Mouse (Mus musculus) bone marrow, adult 2 months (tissue): Measurements from ENCODE around the gene Lrp10.

Source experiments
- CTCF ChIP-seq: fragments of 200-500 bp; IDR thresholded peaks from 2 replicates; pipeline ENCODE4 v1.5.1; 2011; ENCODE audit warnings: low read length, control low read depth; ENCODE audit not compliant: control insufficient read depth, insufficient read depth
- POLR2A ChIP-seq: fragments of 200-500 bp; IDR thresholded peaks from 2 replicates; pipeline ENCODE4 v1.6.1; 2011; ENCODE audit warnings: low read depth, mild to moderate bottlenecking, control low read depth, low read length, borderline replicate concordance; ENCODE audit not compliant: control insufficient read depth

DNA sequence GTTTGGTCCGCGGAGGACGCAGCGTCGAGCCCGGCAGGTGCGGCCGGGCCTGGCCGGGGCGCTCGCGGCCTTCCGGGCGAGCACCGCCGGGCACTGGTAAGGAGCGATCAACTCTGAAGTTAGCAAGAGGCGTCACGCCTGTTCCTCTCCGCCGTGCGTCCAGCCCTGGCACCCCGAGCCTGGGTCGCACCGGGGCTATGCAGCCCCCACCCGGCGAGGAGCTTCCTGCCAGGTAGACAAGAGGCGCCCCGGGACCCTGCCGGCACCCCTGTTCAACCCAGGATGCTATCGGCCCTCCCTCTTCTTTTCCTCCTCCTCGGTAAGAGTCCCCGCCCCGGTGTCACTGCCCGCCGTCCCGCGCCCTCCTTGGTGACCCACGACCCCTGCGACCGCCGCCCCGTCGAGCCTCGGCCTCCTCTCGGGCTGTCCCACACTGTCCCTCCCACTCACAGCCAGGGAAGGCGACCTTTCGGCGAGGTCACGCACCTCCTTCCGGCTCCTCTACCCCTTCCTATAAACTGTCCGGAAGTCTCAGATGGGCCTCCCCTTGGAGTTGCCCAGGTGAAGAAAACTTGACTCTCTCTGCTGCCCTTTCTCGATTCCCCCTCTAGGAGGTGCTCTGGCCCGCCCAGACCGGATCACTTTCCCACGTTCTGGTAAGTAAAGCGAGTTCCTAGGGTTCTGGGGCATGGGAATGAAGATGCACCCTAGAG lies 512 bp downstream of the Lrp10 start:
- TF ChIP-seq POLR2A (peak; percentile 54; the same call in 1 of the 2 replicates), CTCF (peak; percentile 70)
